Comparison of ENCODE assay signal across 13 mouse cellular contexts in the genomic region with DNA sequence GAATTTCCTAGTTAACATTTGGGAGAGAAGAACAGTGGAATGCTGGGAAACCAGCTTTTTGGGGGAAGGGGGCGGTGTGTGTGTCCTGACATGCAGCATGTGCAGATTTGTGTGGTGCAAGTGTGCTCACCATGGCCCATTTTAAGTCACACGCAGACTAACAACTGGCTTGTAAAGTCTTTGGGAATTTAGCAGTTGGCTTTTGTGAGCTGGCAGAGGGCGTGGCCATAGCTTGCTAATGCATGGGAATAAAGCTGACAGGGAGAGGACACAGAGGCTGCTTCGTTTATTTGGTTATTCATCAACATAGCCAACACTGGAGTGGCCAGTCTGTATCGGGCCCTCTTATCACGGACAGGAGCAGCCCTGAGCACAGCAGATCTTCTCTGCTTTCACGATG.
A peak's percentile ranks its signal among the peaks of the same experiment; 100 is the strongest.
DNase-seq lines count a peak whose midpoint lies in the region; ATAC-seq lines count a peak whose summit lies in the region.
"Had no signal": no experiment of that assay in that cellular context is flagged by ENCODE, and none has a peak within 500 bp of the region (broad histone marks: within the 10 kb centered on the region; RNA-seq: fewer than 3 reads in every experiment).

No protein-coding gene starts in this region.

- no peaks in the 10 kb centered on the region for H3K27me3 ChIP-seq in embryonic facial prominence, embryonic 12.5 days
- no peaks in the 10 kb centered on the region for H3K27me3 ChIP-seq in embryonic facial prominence, embryonic 10.5 days (replicated peaks; ENCODE audit: low read depth, poor library complexity, severe bottlenecking)
- no peaks in the 10 kb centered on the region for H3K27me3 ChIP-seq in lung, embryonic 16.5 days (ENCODE audit: control insufficient read depth, insufficient read depth, low read depth, low read length)
- H3K27me3 ChIP-seq in kidney, embryonic 14.5 days (ENCODE audit: control insufficient read depth, insufficient read depth, low read length) = no peaks in the 10 kb centered on the region

- no peak overlapping the region for H3K4me3 ChIP-seq in embryonic facial prominence, embryonic 12.5 days
- no peak overlapping the region for H3K4me3 ChIP-seq in embryonic facial prominence, embryonic 10.5 days
- no peak overlapping the region for H3K4me3 ChIP-seq in lung, embryonic 16.5 days (ENCODE audit: low read length)
- no peak overlapping the region for H3K4me3 ChIP-seq in kidney, embryonic 14.5 days (ENCODE audit: low read length)

- H3K36me3 ChIP-seq in embryonic facial prominence, embryonic 12.5 days = no peaks in the 10 kb centered on the region
- no peaks in the 10 kb centered on the region for H3K36me3 ChIP-seq in embryonic facial prominence, embryonic 10.5 days (replicated peaks)
- no peaks in the 10 kb centered on the region for H3K36me3 ChIP-seq in lung, embryonic 16.5 days (ENCODE audit: control insufficient read depth, insufficient read depth, low read length)
- H3K36me3 ChIP-seq in kidney, embryonic 14.5 days (ENCODE audit: control insufficient read depth, insufficient read depth, low read length) = no peaks in the 10 kb centered on the region
- H3K36me3 ChIP-seq: G1E had no signal

- no peak overlapping the region for H3K4me2 ChIP-seq in embryonic facial prominence, embryonic 12.5 days (replicated peaks)
- peak overlapping the region; percentile 46 for H3K4me2 ChIP-seq in lung, embryonic 16.5 days (ENCODE audit: low read depth, low read length)
- peak overlapping the region; percentile 10 for H3K4me2 ChIP-seq in kidney, embryonic 14.5 days (replicated peaks; ENCODE audit: low read depth, low read length)

- 80% methylated on average over 7 of the region's 7 CpGs for WGBS in embryonic facial prominence, embryonic 12.5 days
- WGBS in embryonic facial prominence, embryonic 10.5 days = 79% methylated on average over 7 of the region's 7 CpGs
- WGBS in lung, embryonic 16.5 days = 29% methylated on average over 7 of the region's 7 CpGs
- WGBS in kidney, embryonic 14.5 days = 60% methylated on average over 7 of the region's 7 CpGs

- H3K4me1 ChIP-seq in embryonic facial prominence, embryonic 12.5 days = no peaks in the 10 kb centered on the region
- 0 out of 2 replicates have a peak, but pooled peaks cover 7% of the 10 kb centered on the region for H3K4me1 ChIP-seq in embryonic facial prominence, embryonic 10.5 days
- peaks cover 4% of the 10 kb centered on the region for H3K4me1 ChIP-seq in lung, embryonic 16.5 days (replicated peaks; ENCODE audit: control insufficient read depth, insufficient read depth, low read length)
- H3K4me1 ChIP-seq in kidney, embryonic 14.5 days (ENCODE audit: control insufficient read depth, insufficient read depth, low read length) = no peaks in the 10 kb centered on the region

- no peak overlapping the region for H3K9ac ChIP-seq in embryonic facial prominence, embryonic 12.5 days
- H3K9ac ChIP-seq in lung, embryonic 16.5 days (ENCODE audit: low read length) = no peak overlapping the region
- H3K9ac ChIP-seq in kidney, embryonic 14.5 days (ENCODE audit: low read depth, low read length) = no peak overlapping the region

- H3K9me3 ChIP-seq in embryonic facial prominence, embryonic 12.5 days = no peaks in the 10 kb centered on the region
- no peaks in the 10 kb centered on the region for H3K9me3 ChIP-seq in embryonic facial prominence, embryonic 10.5 days
- no peaks in the 10 kb centered on the region for H3K9me3 ChIP-seq in lung, embryonic 16.5 days (ENCODE audit: control insufficient read depth, low read length)
- no peaks in the 10 kb centered on the region for H3K9me3 ChIP-seq in kidney, embryonic 14.5 days (ENCODE audit: control insufficient read depth, low read length)
- H3K9me3 ChIP-seq: G1E had no signal

- ATAC-seq in embryonic facial prominence, embryonic 12.5 days (ENCODE audit: insufficient number of reproducible peaks, insufficient read depth, low FRiP score, low TSS enrichment) = no peak
- peak; percentile 31; the same call in 1 of the 2 replicates for ATAC-seq in lung, embryonic 16.5 days (ENCODE audit: low read depth)
- ATAC-seq in kidney, embryonic 14.5 days (ENCODE audit: low FRiP score, low TSS enrichment) = peak; percentile 86; the same call in 1 of the 2 replicates

- DNase-seq in embryonic facial prominence, embryonic 10.5 days (ENCODE audit: low spot score) = no peak
- no peak for DNase-seq in lung, adult 18-20 months
- peak; percentile 38 for DNase-seq in retina, postnatal 1 day
- DNase-seq in thymus, adult 18-20 months = no peak
- DNase-seq in cerebellum, postnatal 36 days = no peak
- DNase-seq: cerebellum, adult 11 months; heart, postnatal 10 days; lung, postnatal 10 days; right cerebral cortex, postnatal 4 days had no signal

- 0 out of 2 replicates have a peak overlapping the region, but pooled peaks have one; percentile 26 for H3K27ac ChIP-seq in embryonic facial prominence, embryonic 12.5 days
- H3K27ac ChIP-seq in embryonic facial prominence, embryonic 10.5 days (replicated peaks) = no peak overlapping the region
- H3K27ac ChIP-seq in lung, embryonic 16.5 days (ENCODE audit: low read length) = no peak overlapping the region
- H3K27ac ChIP-seq in kidney, embryonic 14.5 days (ENCODE audit: low read depth, low read length) = no peak overlapping the region
